Mouse (Mus musculus): ENCODE data around the gene Gdf9. TPM values are rescaled to one million over a fixed set of nuclear protein-coding genes. Genes with fewer than 3 reads are reported as not detected.
"Not testable (repeated sequence)": the region's sequence is repeated elsewhere in the genome, so short reads cannot be mapped to it uniquely, and the experiment has no call there.

Gdf9 gene
- 2.0 and 2.8 TPM in 2 replicates for polyA plus RNA-seq (2016; fragmentation: Nextera tagmentation; extraction: Ambion mirVana)

DNA sequence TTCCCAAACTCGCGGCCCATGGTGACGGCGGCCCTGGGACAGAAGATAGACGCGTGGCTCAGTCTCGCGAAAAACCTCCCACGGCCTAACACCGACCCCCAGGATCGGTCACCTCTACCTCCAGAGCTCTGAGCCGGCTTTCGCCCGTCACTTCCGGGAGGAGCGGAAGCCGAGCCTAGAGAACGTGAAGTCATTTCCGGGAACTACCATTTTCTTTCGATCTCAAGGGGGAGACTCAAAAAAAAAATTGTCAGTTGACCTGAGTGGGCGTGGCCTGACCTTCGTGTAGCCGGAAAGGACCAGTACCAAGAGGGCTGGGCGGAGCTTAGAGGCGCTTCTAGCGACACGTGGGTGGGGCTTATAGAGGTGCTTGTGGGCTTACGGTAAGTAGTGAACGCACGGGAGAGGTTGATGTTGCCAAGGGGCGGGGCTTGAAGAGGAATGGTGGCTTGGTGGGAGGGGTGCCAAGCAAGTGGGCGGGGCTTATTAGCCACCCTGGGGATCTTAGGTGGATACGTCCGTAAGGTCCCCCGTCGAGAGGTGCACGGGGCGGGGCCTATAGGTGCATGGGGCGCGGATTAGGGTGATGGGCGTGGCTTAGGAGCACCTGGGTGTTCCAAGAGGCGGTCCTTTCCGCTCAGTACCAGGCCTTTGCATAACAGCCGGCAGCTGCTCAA lies at the start of gene Gdf9, which contains the start of gene Uqcrq:
Gdf9 (plus strand) TSS at position 354 of the 677 bp plus-strand sequence.
Uqcrq (minus strand) TSS at position 162 of the 677 bp plus-strand sequence.
- WGBS = under 1% methylated on average over 44 of the region's 44 CpGs
- Histone ChIP-seq H3K9ac (peak within 1 kb of the TSS; percentile 91), H3K4me1 (peaks cover 18% of the 10 kb centered on the region), H3K27me3 (0 out of 2 replicates have a peak, but pooled peaks cover 4% of the 10 kb centered on the region), H3K9me3 (no peaks in the 10 kb centered on the region), H3K4me3 (replicated peaks) (peak within 1 kb of the TSS; percentile 96), H3K4me2 (peak within 1 kb of the TSS; percentile 89), H3K27ac (peak within 1 kb of the TSS; percentile 66), H3K36me3 (replicated peaks) (peaks cover 19% of the 10 kb centered on the region)
- ATAC-seq (ENCODE audit: low FRiP score) = peak; percentile 97

DNA sequence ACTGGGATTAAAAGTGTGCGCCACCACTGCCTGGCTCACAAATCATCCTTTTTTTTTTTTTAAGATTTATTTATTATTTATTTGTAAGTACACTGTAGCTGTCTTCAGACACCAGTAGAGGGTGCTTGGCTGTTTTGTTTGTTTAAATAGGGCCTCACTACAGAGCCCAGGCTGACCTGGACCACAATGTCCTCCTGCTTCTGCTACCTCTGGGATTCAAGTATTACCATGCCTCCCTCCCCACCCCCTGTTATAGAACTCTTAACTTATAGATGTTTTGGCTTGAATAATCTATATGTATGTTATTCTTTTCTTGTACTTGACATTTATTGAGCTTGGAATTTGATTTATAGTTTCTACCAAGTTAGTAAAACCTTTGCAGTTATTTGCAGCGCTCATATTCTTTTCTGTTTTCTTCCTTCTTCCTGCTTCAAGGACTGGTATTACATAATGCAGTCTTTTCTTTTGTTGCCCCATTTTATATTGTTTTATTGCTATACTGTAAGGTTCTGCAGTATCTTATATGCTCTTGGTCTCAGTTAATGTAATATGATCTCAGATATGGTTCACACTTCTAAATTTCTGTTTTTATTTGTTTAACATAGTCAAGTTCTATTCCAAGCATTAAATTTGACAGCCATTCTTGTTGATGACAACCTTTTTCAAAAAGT lies 46.9 kb upstream of the Gdf9 start:
- Histone ChIP-seq H3K4me2 (no peak overlapping the region), H3K9ac (no peak overlapping the region), H3K9me3 (no peaks in the 10 kb centered on the region), H3K36me3 (replicated peaks) (peaks cover 36% of the 10 kb centered on the region), H3K4me3 (replicated peaks) (no peak overlapping the region), H3K27me3 (no peaks in the 10 kb centered on the region), H3K27ac (no peak overlapping the region), H3K4me1 (no peaks in the 10 kb centered on the region)
- WGBS = 99% methylated on average over 2 of the region's 2 CpGs
- ATAC-seq (ENCODE audit: low FRiP score) = no peak

DNA sequence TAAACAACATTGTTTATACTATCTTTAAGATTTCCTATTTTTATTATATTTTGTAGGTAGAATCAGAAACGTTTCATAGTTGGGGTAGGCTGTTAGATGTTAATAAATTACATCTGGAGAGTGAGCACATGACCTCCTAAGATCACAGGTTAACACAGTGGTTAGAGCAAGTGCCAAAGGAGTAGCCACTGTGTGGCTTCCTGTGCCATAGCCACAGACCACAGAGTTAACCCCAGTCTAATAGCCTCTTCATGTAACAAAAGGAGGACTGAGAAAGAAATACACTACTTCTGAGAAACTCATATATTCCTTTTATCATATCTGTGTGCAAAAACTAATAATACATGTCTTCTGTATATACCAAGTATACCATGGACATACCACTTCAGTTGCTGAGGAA lies 37.0 kb upstream of the Gdf9 start:
- no peak for ATAC-seq (ENCODE audit: low FRiP score)
- 93% methylated on average over 1 of the region's 1 CpGs for WGBS
- Histone ChIP-seq H3K9ac (no peak overlapping the region), H3K36me3 (replicated peaks) (peaks cover 47% of the 10 kb centered on the region), H3K4me2 (no peak overlapping the region), H3K27ac (no peak overlapping the region), H3K9me3 (no peaks in the 10 kb centered on the region), H3K4me1 (no peaks in the 10 kb centered on the region), H3K4me3 (replicated peaks) (no peak overlapping the region), H3K27me3 (no peaks in the 10 kb centered on the region)

DNA sequence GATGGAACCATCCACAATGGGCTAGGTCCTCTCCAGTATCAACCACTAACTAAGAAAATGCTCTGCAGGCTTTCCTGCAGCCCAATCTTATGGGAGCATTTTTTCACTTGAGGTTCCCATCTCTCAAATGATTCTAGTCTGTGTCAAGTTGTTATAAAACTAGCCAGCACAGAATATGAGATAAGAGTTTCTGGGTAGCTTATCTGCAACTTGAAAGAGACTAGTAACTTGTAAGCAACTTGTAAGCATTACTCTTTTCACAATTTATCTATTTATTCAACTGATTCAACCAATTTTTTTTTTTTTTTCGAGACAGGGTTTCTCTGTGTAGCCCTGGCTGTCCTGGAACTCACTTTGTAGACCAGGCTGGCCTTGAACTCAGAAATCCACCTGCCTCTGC lies 27.2 kb upstream of the Gdf9 start:
- no peaks in the 10 kb centered on the region for H3K9me3 ChIP-seq
- no peak for ATAC-seq (ENCODE audit: low FRiP score)
- H3K4me2 ChIP-seq = no peak overlapping the region
- H3K4me1 ChIP-seq = no peaks in the 10 kb centered on the region
- H3K27me3 ChIP-seq = no peaks in the 10 kb centered on the region
- H3K4me3 ChIP-seq (replicated peaks) = no peak overlapping the region
- peaks cover 82% of the 10 kb centered on the region for H3K36me3 ChIP-seq (replicated peaks)
- no peak overlapping the region for H3K9ac ChIP-seq
- no peak overlapping the region for H3K27ac ChIP-seq
- WGBS = 80% methylated on average over 1 of the region's 1 CpGs

DNA sequence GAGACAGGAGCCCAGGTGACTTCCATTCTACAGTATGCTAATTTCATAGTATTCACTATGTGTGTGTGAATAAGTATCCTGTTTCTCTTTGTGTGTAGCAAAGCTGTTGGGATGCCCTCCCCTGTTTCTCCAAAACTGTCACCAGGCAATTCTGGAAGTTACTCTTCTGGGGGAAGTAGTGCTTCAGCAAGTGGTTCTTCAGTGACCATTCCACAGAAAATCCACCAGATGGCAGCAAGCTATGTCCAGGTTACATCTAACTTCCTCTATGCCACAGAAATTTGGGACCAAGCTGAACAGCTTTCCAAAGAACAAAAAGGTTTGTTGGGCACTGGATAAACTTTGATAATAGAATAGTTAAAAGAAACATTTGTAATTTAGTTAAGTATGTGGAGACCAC lies 19.1 kb upstream of the Gdf9 start:
- no peaks in the 10 kb centered on the region for H3K9me3 ChIP-seq
- no peak for ATAC-seq (ENCODE audit: low FRiP score)
- no peak overlapping the region for H3K4me3 ChIP-seq (replicated peaks)
- no peak overlapping the region for H3K27ac ChIP-seq
- no peak overlapping the region for H3K9ac ChIP-seq
- no peaks in the 10 kb centered on the region for H3K27me3 ChIP-seq
- H3K4me2 ChIP-seq = no peak overlapping the region
- H3K4me1 ChIP-seq = no peaks in the 10 kb centered on the region
- H3K36me3 ChIP-seq (replicated peaks) = peaks cover 87% of the 10 kb centered on the region

DNA sequence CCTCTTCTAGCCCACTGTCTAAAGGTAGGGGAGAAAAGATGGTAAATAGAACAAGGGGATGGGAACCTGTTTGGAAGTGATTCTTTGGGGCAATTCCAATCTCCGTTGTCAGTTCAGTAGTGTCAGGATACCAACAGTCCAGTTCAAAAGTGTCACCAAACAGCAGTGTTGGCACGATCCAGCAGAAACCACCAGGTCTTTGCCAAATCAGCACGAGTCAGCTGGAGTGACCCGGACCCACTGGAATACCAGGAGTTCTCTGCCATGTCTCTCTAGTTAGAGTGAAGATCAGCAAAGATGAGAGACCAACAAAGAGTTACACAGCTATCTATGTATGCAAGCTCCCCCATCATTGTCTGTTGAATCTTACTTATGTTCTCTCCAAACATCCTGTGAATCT lies 17.0 kb upstream of the Gdf9 start:
- WGBS = 96% methylated on average over 4 of the region's 4 CpGs
- H3K27ac ChIP-seq = no peak overlapping the region
- no peaks in the 10 kb centered on the region for H3K27me3 ChIP-seq
- no peak overlapping the region for H3K4me2 ChIP-seq
- no peak overlapping the region for H3K9ac ChIP-seq
- no peak for ATAC-seq (ENCODE audit: low FRiP score)
- H3K36me3 ChIP-seq (replicated peaks) = peaks cover 93% of the 10 kb centered on the region
- no peaks in the 10 kb centered on the region for H3K4me1 ChIP-seq
- H3K9me3 ChIP-seq = no peaks in the 10 kb centered on the region
- no peak overlapping the region for H3K4me3 ChIP-seq (replicated peaks)

DNA sequence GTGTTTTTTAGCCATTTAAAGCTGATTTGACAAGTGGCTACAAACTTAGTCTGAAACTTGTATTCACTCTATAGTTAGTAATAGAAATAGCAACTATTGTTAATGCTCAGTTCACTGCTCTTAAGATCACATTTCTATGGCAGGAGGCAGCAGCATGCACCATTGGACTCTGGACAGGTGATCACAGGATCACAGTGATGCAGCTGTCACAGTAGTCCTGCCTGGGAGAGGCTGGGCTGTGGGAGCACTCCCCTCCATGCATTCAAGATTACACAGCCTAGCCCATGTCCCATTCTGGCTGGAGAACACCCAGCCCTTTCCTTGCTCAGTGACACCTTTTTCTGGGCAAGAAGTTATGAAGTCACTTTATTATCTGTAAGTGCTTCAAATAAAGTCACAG lies 12.8 kb upstream of the Gdf9 start:
- Histone ChIP-seq H3K27me3 (no peaks in the 10 kb centered on the region), H3K4me1 (no peaks in the 10 kb centered on the region), H3K36me3 (replicated peaks) (peaks cover 72% of the 10 kb centered on the region), H3K4me3 (replicated peaks) (no peak overlapping the region), H3K4me2 (no peak overlapping the region), H3K27ac (no peak overlapping the region), H3K9ac (no peak overlapping the region), H3K9me3 (no peaks in the 10 kb centered on the region)
- ATAC-seq (ENCODE audit: low FRiP score) = no peak

DNA sequence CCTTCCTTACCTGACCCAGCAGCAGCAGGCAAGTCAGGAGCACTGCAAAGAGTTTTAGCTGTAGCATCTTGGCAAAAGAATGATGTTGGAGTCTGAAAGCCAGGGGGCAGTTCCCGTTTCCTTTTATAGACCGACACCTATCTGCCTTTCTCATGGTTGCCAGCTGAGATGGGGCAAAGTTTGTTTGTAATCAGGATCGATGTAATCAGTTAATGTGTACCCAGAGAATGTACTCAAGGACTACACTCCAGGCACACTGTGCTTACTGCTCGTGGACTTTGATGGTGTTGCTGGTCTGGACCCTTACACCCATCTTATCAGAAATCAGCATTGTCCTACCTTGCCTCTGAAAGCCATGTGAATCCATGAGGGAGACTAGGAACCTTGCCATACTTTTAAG lies 7.8 kb upstream of the Gdf9 start, which contains the start of gene Leap2:
Leap2 (minus strand) TSS at position 135 of the 400 bp plus-strand sequence.
- WGBS = 91% methylated on average over 4 of the region's 4 CpGs
- H3K4me1 ChIP-seq = no peaks in the 10 kb centered on the region
- no peak within 1 kb of the TSS for H3K9ac ChIP-seq
- H3K4me2 ChIP-seq = no peak within 1 kb of the TSS
- no peak within 1 kb of the TSS for H3K4me3 ChIP-seq (replicated peaks)
- no peaks in the 10 kb centered on the region for H3K27me3 ChIP-seq
- H3K36me3 ChIP-seq (replicated peaks) = peaks cover 33% of the 10 kb centered on the region
- H3K9me3 ChIP-seq = no peaks in the 10 kb centered on the region
- no peak for ATAC-seq (ENCODE audit: low FRiP score)
- no peak within 1 kb of the TSS for H3K27ac ChIP-seq

DNA sequence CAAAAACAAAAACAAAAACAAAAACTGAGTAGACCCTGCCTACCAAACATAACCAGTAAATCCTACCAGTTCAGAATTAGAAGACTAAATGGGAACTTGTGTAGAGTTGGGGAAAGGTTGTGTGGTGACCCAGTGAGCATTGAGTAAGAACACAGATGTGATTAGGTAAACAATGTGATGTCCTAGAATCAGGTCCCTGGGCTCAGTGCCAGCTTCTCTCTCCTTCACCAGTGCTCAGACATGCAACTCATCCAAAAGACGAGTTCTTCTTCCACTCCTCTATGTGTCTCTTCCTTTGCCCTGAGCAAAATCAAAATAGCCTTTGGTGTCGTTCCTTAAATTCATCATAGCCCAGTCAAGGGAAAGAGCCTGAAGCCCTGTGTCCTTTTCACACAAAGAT lies 6.0 kb upstream of the Gdf9 start:
- peaks cover 8% of the 10 kb centered on the region for H3K4me1 ChIP-seq
- no peaks in the 10 kb centered on the region for H3K27me3 ChIP-seq
- no peak for ATAC-seq (ENCODE audit: low FRiP score)
- peaks cover 31% of the 10 kb centered on the region for H3K36me3 ChIP-seq (replicated peaks)
- H3K4me2 ChIP-seq = no peak overlapping the region
- H3K9ac ChIP-seq = no peak overlapping the region
- H3K27ac ChIP-seq = no peak overlapping the region
- no peaks in the 10 kb centered on the region for H3K9me3 ChIP-seq
- 83% methylated on average over 2 of the region's 2 CpGs for WGBS
- no peak overlapping the region for H3K4me3 ChIP-seq (replicated peaks)

DNA sequence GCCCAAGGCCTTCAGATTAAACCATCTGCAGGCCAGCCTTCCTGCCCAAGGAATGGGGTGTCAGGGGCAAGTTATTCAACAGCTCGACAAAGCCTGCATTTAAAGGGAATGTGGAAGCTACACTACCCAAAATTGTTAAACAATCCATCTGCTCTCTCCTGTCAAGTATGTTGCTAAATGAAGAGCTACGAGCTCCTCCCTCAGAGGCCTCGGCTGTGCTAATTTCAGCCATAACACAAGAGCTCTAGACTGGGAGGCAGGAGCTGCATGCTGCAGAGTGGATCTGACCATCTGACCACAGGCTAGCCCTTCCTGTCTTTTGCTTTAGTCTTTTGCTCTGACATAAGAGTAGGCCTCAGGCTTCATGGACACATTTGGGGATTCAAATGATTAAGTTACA lies 5.6 kb upstream of the Gdf9 start:
- Histone ChIP-seq H3K36me3 (replicated peaks) (peaks cover 26% of the 10 kb centered on the region), H3K27me3 (no peaks in the 10 kb centered on the region), H3K9me3 (no peaks in the 10 kb centered on the region), H3K4me1 (peaks cover 12% of the 10 kb centered on the region), H3K9ac (no peak overlapping the region), H3K27ac (no peak overlapping the region), H3K4me2 (no peak overlapping the region), H3K4me3 (replicated peaks) (no peak overlapping the region)
- 86% methylated on average over 3 of the region's 3 CpGs for WGBS
- no peak for ATAC-seq (ENCODE audit: low FRiP score)

DNA sequence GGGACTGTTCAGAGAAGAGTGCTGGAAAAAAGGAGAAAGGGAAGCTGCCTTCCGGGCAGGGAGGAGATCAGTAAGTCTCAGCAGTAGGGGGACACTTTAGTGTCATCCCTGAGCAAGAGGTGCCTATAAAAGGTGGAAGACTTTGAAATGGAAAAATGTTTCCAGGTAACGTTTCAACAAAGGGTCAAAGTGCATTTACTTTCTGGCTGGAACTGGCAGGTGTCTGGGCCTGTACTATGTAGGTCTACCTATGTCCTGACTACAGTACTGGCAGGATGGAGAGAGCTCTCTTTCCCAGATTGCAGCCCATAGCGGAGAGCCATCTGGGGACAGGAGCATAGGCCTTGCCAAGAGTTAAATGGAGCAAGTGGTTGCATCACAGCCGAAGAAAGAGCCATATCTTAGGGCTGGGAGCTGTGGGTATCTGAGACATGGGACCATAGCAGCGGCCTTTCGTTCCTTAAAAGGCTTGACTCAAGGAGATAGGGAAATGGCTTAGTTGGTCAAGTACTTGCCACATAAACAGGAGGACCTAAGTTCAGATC lies 5.0 kb upstream of the Gdf9 start:
- H3K9ac ChIP-seq = no peak overlapping the region
- peaks cover 25% of the 10 kb centered on the region for H3K36me3 ChIP-seq (replicated peaks)
- WGBS = 89% methylated on average over 6 of the region's 6 CpGs
- no peak overlapping the region for H3K27ac ChIP-seq
- H3K27me3 ChIP-seq = no peaks in the 10 kb centered on the region
- no peak overlapping the region for H3K4me2 ChIP-seq
- ATAC-seq (ENCODE audit: low FRiP score) = no peak
- H3K9me3 ChIP-seq = no peaks in the 10 kb centered on the region
- no peak overlapping the region for H3K4me3 ChIP-seq (replicated peaks)
- peaks cover 12% of the 10 kb centered on the region for H3K4me1 ChIP-seq

DNA sequence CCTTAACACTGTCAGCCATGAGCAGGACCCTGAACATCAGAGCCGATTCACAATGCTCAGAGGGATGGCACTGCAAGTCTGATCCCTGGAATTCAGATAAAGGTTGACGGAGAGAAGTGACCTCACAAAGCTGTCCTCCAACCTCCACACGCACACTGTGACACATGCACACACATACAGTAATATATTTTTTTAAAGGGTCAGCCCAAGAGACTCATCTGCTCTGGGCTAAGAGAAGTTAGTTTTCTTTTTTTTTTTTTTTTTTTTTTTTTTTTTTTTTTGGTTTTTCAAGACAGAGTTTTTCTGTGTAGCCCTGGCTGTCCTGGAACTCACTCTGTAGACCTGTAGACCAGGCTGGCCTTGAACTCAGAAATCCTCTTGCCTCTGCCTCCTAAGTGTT lies 3.9 kb upstream of the Gdf9 start:
- not testable (repeated sequence) for H3K27me3 ChIP-seq; H3K9ac ChIP-seq; ATAC-seq (ENCODE audit: low FRiP score); H3K9me3 ChIP-seq; H3K4me3 ChIP-seq (replicated peaks); H3K4me2 ChIP-seq
- 0 out of 2 replicates have a peak overlapping the region, but pooled peaks have one; percentile 0 for H3K27ac ChIP-seq
- peaks cover 18% of the 10 kb centered on the region for H3K4me1 ChIP-seq
- H3K36me3 ChIP-seq (replicated peaks) = peaks cover 19% of the 10 kb centered on the region
- 92% methylated on average over 3 of the region's 3 CpGs for WGBS
